Mouse (Mus musculus): ENCODE data around the gene Polr2l. TPM values are rescaled to one million over a fixed set of nuclear protein-coding genes. Genes with fewer than 3 reads are reported as not detected.
"Not testable (repeated sequence)": the region's sequence is repeated elsewhere in the genome, so short reads cannot be mapped to it uniquely, and the experiment has no call there.

Polr2l gene
- polyA plus RNA-seq, 1 experiment = not detected

DNA sequence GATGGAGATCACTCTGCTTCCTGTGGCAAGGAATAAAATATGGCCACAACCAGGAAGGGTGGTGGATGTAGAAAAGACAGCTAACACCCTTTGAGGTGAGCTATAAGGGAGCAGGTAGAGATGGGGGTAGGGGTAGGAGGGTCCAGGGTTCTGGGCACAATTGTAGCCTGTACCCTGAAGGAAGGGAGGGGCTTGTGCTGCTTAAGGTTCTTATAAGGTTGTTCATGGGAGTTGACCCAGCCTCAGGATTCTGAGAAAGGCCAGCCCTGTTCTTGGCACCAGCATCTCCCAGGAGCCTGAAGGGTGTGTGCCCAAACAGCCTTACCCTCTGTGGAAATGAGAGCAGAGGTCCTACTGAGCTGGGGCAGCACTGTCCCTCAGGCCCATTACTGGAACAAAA, 23.0 kb downstream of the Polr2l start:
- Histone ChIP-seq H3K4me1 (ENCODE audit: control insufficient read depth, insufficient read depth, low read length) (peaks cover 23% of the 10 kb centered on the region), H3K4me3 (ENCODE audit: insufficient read depth, low read depth, low read length) (no peak overlapping the region)
- TF ChIP-seq CTCF (IDR thresholded peaks at IDR 0.05; ENCODE audit: insufficient read depth, low read depth, low read length) = no peak
- TF ChIP-seq POLR2A (IDR thresholded peaks at IDR 0.05; ENCODE audit: insufficient read depth, low read depth, low read length) = no peak

DNA sequence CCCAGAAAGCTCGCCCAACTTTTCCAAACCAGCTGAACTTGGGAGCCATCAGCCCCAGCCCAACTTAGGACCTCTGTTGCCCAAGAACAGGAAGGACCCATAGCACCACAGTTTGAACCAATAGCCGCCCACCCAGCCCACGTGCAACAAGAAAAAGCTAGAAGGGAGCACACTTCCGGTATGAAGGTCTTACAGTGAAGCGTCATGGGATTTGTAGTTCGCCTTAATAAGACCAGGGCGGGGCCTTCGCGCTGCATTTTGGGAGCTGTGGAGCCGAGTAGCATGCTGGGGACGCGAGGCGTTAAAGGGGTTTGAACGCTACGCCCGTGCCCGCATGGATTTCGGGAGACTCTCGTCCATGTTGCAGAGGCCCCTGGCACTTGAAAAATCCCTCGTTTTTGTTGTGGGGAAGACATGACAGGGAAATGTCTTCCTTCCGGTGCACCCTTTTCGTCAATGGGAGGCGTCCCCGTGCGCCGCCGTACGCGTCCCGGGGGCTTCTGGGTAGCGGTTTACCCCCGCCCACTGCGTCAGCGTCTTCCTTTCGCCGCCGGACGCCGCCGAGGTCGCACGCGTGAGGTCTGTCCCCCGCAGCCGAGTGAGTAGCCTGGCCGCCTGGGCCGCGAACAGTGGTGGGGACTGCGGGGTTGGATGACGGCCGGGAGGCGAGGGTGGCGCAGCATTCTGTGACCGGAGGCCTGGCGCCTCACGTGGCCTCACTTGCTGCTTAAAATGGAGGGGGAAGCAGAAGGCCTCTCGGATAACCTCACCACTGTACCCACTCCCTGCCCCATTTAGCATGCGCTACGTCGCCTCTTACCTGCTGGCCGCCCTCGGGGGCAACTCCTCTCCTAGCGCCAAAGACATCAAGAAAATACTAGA, 27.6 kb downstream of the Polr2l start, which contains the start of gene Rplp2:
Rplp2 (plus strand) TSS at position 261 of the 882 bp plus-strand sequence.
- peaks cover 8% of the 10 kb centered on the region for H3K4me1 ChIP-seq (ENCODE audit: control insufficient read depth, insufficient read depth, low read length)
- H3K27ac ChIP-seq (ENCODE audit: insufficient read depth, low read depth, low read length) = peak within 1 kb of the TSS; percentile 100
- peak; percentile 88 for TF ChIP-seq POLR2A (IDR thresholded peaks at IDR 0.05; ENCODE audit: insufficient read depth, low read depth, low read length)
- TF ChIP-seq CTCF (IDR thresholded peaks at IDR 0.05; ENCODE audit: insufficient read depth, low read depth, low read length) = no peak
- peak within 1 kb of the TSS; percentile 81 for H3K4me3 ChIP-seq (ENCODE audit: insufficient read depth, low read depth, low read length)
- under 1% methylated on average over 63 of the region's 63 CpGs for WGBS

More for the DNA sequence above, 23.0 kb downstream of the Polr2l start:
- no peak overlapping the region for H3K27ac ChIP-seq (ENCODE audit: insufficient read depth, low read depth, low read length)

DNA sequence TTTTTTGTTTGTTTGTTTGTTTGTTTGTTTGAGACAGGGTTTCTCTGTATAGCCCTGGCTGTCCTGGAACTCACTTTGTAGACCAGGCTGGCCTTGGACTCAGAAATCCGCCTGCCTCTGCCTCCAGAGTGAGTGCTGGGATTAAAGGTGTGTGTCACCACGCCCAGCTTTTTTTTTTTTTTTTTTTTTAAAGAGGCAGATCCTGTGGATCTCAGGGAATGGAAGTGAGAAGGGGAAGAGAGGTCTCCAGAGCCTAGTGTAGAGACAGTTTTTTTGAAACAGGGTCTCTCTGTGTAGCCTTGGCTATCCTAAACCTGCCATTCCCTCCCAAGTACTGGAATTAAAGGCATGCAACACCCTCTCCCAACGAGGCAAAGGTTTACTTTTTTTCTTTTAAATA, 28.6 kb downstream of the Polr2l start:
- not testable (repeated sequence) for H3K4me1 ChIP-seq (ENCODE audit: control insufficient read depth, insufficient read depth, low read length); H3K4me3 ChIP-seq (ENCODE audit: insufficient read depth, low read depth, low read length); H3K27ac ChIP-seq (ENCODE audit: insufficient read depth, low read depth, low read length)
- WGBS = 86% methylated on average over 3 of the region's 3 CpGs

DNA sequence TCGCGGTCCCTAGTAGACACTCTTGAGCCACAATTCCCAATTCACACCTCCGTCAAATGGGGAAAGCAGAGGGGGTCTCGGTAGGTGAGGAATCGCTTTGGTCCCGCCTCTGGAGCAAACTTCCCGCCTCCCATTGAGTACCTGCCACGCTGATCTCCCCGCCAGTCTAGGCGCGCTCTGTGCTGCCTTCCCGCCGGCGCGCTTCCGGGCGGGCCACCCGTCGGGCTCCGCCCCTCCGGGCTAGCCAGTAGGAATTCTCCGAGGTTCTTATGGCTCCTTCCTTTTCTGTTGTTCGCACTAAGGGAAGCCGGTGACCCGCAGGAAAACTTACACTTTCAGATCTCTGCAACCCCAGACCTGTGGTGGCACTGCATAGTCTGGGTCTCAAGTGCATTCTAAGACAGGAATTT, 31.1 kb downstream of the Polr2l start, which contains the start of gene Pidd1:
Pidd1 (minus strand) TSS at position 198 of the 410 bp plus-strand sequence.
- TF ChIP-seq CTCF (IDR thresholded peaks at IDR 0.05; ENCODE audit: insufficient read depth, low read depth, low read length) (no peak), POLR2A (IDR thresholded peaks at IDR 0.05; ENCODE audit: insufficient read depth, low read depth, low read length) (no peak)
- H3K27ac ChIP-seq (ENCODE audit: insufficient read depth, low read depth, low read length) = no peak within 1 kb of the TSS
- H3K4me3 ChIP-seq (ENCODE audit: insufficient read depth, low read depth, low read length) = peak within 1 kb of the TSS; percentile 12; the same call in 1 of the 2 replicates
- 1% methylated on average over 25 of the region's 25 CpGs for WGBS
- peaks cover 11% of the 10 kb centered on the region for H3K4me1 ChIP-seq (ENCODE audit: control insufficient read depth, insufficient read depth, low read length)

DNA sequence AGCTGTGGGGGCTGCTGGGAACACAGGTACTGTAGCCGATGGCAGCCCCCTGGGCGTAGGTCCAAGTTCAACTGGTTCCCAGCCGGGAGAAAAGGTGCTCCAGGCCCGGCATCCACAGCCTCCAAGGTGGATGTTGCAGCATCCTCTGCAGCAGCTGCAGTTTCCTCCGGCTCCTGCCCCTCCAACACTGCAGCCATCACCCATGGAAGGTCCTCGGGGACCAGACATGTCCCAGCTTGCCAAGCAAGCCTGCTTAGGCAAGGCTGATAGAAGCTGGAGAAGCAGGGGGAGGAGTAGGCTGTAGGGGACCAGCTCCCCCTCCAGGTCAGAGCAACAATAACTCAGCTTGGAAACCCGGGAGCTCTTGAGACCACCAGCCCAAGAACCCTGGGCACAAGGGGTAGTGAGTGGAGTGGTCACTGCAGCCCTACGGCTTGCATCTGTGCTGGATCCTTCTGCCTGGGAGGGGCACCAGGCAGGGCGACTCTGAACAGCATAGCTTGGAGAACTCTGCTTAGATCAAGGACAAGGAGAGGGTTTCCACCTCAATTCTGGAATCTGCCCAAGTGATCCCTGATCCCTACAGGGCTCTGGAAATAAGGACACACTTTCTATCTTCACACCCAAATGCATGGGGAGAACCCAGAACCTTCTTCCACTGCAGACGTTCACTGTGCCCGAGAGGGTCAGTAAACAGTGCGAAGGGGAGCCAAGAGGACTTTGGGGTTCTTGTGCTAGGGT, 31.7 kb downstream of the Polr2l start:
- Histone ChIP-seq H3K4me3 (ENCODE audit: insufficient read depth, low read depth, low read length) (0 out of 2 replicates have a peak overlapping the region, but pooled peaks have one; percentile 12), H3K4me1 (ENCODE audit: control insufficient read depth, insufficient read depth, low read length) (peaks cover 7% of the 10 kb centered on the region; the same call in 1 of the 2 replicates), H3K27ac (ENCODE audit: insufficient read depth, low read depth, low read length) (no peak overlapping the region)
- 19% methylated on average over 12 of the region's 12 CpGs for WGBS
- TF ChIP-seq POLR2A (IDR thresholded peaks at IDR 0.05; ENCODE audit: insufficient read depth, low read depth, low read length) (no peak), CTCF (IDR thresholded peaks at IDR 0.05; ENCODE audit: insufficient read depth, low read depth, low read length) (no peak)

DNA sequence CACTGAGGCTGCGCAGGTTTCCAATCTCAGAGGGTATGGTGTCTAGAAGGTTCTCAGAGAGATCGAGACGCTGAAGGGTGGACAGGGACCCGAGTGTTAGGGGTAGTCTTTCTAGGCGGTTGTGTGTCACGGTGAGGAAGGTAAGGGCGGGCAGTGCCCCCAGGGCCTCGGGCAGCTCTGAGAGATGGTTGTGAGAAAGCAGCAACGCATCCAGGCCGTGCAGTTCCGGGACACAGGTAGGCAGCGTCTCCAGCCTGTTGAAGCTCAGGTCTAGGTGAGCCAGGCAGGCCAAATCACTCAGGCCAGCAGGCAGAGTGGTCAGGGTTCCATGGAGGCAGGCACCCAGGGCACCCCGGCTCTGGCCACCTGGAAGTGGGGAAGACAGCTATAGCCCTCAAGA, 32.7 kb downstream of the Polr2l start:
- H3K27ac ChIP-seq (ENCODE audit: insufficient read depth, low read depth, low read length) = no peak overlapping the region
- TF ChIP-seq CTCF (IDR thresholded peaks at IDR 0.05; ENCODE audit: insufficient read depth, low read depth, low read length) = no peak
- TF ChIP-seq POLR2A (IDR thresholded peaks at IDR 0.05; ENCODE audit: insufficient read depth, low read depth, low read length) = no peak
- H3K4me3 ChIP-seq (ENCODE audit: insufficient read depth, low read depth, low read length) = no peak overlapping the region
- peaks cover 7% of the 10 kb centered on the region; the same call in 1 of the 2 replicates for H3K4me1 ChIP-seq (ENCODE audit: control insufficient read depth, insufficient read depth, low read length)
- WGBS = 94% methylated on average over 13 of the region's 13 CpGs

DNA sequence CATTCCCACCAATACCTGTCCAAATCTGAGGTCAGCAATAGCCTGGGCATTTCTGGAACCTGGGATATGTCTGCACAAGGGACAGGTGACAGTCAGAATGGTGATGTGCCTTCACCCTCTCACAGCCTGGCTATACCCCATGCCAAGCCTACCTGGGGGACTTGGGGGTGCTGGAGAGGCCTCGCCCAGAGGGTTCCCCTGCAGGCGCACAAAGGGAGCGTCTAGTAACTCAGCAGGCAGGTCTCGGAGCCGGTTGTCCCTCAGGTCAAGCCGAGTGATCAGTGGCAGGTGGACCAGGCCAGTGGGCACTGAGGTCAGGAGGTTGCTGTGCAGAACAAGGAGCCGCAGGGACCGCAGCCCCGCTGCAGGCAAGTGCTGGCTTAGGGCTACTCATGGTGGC, 33.5 kb downstream of the Polr2l start:
- no peak for TF ChIP-seq CTCF (IDR thresholded peaks at IDR 0.05; ENCODE audit: insufficient read depth, low read depth, low read length)
- no peak for TF ChIP-seq POLR2A (IDR thresholded peaks at IDR 0.05; ENCODE audit: insufficient read depth, low read depth, low read length)
- no peak overlapping the region for H3K27ac ChIP-seq (ENCODE audit: insufficient read depth, low read depth, low read length)
- H3K4me3 ChIP-seq (ENCODE audit: insufficient read depth, low read depth, low read length) = no peak overlapping the region
- WGBS = 95% methylated on average over 9 of the region's 9 CpGs
- H3K4me1 ChIP-seq (ENCODE audit: control insufficient read depth, insufficient read depth, low read length) = peaks cover 12% of the 10 kb centered on the region

DNA sequence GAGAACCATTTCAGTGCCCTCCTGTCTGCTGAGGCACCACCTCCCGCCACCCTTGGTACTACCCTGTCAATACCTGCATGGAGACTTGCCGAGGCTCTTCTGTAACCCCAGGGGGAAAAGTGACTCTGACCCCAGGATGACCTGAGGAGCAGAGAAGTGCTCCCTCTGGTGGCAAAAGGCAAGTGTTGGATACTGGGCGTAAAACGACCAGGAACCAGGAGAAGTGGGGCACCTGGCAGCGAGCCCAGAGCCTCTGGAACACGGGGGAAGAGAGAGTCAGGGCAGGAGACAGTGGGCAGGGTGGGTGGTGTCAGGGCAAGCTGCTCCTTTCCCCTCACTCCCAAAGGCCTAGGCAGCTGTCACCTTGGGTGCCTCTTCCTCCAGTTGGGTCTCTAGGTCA, 34.3 kb downstream of the Polr2l start:
- no peak overlapping the region for H3K27ac ChIP-seq (ENCODE audit: insufficient read depth, low read depth, low read length)
- peaks cover 16% of the 10 kb centered on the region for H3K4me1 ChIP-seq (ENCODE audit: control insufficient read depth, insufficient read depth, low read length)
- no peak overlapping the region for H3K4me3 ChIP-seq (ENCODE audit: insufficient read depth, low read depth, low read length)
- 17% methylated on average over 6 of the region's 6 CpGs for WGBS
- TF ChIP-seq CTCF (IDR thresholded peaks at IDR 0.05; ENCODE audit: insufficient read depth, low read depth, low read length) (peak; percentile 47; the same call in 1 of the 2 replicates), POLR2A (IDR thresholded peaks at IDR 0.05; ENCODE audit: insufficient read depth, low read depth, low read length) (no peak)

DNA sequence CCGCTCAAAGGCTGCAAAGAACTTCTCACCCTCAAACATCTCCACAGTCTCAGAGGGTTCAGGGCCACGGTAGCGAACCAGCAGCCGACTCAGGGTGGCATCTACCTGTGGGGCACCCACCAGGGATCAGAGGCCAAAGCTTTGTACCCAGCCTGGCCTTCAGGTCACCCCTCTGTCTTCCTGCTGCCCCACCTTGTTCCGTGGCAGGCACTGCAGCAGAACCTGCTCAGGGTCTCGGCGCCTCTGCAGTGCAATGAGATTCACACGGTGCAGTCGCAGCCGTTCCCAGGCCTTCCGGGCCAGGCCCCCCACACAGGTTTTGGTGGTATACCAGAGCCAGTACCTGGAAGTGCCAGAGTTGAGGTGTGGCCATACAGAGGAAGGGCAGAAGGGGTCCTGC, 35.1 kb downstream of the Polr2l start:
- TF ChIP-seq CTCF (IDR thresholded peaks at IDR 0.05; ENCODE audit: insufficient read depth, low read depth, low read length) (no peak), POLR2A (IDR thresholded peaks at IDR 0.05; ENCODE audit: insufficient read depth, low read depth, low read length) (no peak)
- Histone ChIP-seq H3K4me1 (ENCODE audit: control insufficient read depth, insufficient read depth, low read length) (peaks cover 22% of the 10 kb centered on the region), H3K4me3 (ENCODE audit: insufficient read depth, low read depth, low read length) (no peak overlapping the region), H3K27ac (ENCODE audit: insufficient read depth, low read depth, low read length) (no peak overlapping the region)
- WGBS = 95% methylated on average over 11 of the region's 11 CpGs

Data from olfactory bulb, adult 2 months (tissue).